Mouse (Mus musculus): ENCODE measurements around the gene Rab11fip3. TPM values are rescaled to one million over a fixed set of nuclear protein-coding genes. Genes with fewer than 3 reads are reported as not detected.

Gene Rab11fip3
- polyA plus RNA-seq, 1 experiment = 19.7 TPM

DNA sequence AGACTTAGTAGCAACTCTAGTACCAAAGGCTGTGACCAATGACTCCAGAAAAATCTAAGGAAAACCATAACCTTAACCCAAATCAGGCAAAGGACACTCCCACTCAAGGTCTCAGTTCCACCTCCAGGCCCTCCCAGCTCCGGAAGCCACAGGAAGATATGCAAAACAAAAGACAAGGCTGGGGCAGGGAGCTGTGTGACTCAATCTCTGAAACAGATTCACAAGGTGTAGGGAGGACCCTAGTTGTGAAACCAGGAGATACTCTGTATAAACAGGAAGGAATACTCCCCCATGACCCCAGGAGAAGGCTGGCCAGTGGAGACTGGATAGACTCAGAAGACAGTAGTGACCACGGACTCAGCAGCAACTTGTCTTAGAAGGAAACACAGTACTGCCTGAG, 61.7 kb downstream of the Rab11fip3 start:
- Histone ChIP-seq H3ac (ENCODE audit: control insufficient read depth, insufficient read length) (no peak overlapping the region), H3K27me3 (ENCODE audit: control insufficient read depth, insufficient read depth, insufficient read length) (no peaks in the 10 kb centered on the region), H3K4me3 (no peak overlapping the region), H3K4me2 (ENCODE audit: low read depth) (no peak overlapping the region), H3K36me3 (ENCODE audit: control insufficient read depth, insufficient read depth) (peaks cover 20% of the 10 kb centered on the region), H3K79me2 (ENCODE audit: control insufficient read depth, insufficient read depth) (no peaks in the 10 kb centered on the region)
- no peak for TF ChIP-seq USF1 (IDR thresholded peaks at IDR 0.05; ENCODE audit: low read depth)
- no peak for TF ChIP-seq POLR2A (IDR thresholded peaks at IDR 0.05; ENCODE audit: insufficient read length, low read depth)
- no peak for TF ChIP-seq MYOD1 (IDR thresholded peaks at IDR 0.05; ENCODE audit: control insufficient read depth in 1 of 3, insufficient read length in 2 of 3, low read depth in 2 of 3)
- TF ChIP-seq TCF3 (IDR thresholded peaks at IDR 0.05; ENCODE audit: insufficient read length, low read depth) = no peak
- TF ChIP-seq E2F4 (IDR thresholded peaks at IDR 0.05; ENCODE audit: insufficient read depth) = no peak
- TF ChIP-seq SRF (IDR thresholded peaks at IDR 0.05; ENCODE audit: control insufficient read depth, insufficient read length, low read depth) = no peak
- no peak for TF ChIP-seq MAX (IDR thresholded peaks at IDR 0.05; ENCODE audit: low read depth)
- no peak for TF ChIP-seq MYOG (IDR thresholded peaks at IDR 0.05; ENCODE audit: control insufficient read depth in 1 of 3, insufficient read depth in 1 of 3, insufficient read length in 2 of 3, low read depth in 2 of 3)
- TF ChIP-seq CEBPB (IDR thresholded peaks at IDR 0.05; ENCODE audit: insufficient read depth, poor library complexity, severe bottlenecking) = no peak
- no peak for TF ChIP-seq TCF12 (IDR thresholded peaks at IDR 0.05; ENCODE audit: insufficient read depth, poor library complexity, severe bottlenecking)
- TF ChIP-seq REST (IDR thresholded peaks at IDR 0.05; ENCODE audit: insufficient read depth, insufficient read length) = no peak
- no peak for TF ChIP-seq POLR2AphosphoS2 (IDR thresholded peaks at IDR 0.05; ENCODE audit: insufficient read length, low read depth)

DNA sequence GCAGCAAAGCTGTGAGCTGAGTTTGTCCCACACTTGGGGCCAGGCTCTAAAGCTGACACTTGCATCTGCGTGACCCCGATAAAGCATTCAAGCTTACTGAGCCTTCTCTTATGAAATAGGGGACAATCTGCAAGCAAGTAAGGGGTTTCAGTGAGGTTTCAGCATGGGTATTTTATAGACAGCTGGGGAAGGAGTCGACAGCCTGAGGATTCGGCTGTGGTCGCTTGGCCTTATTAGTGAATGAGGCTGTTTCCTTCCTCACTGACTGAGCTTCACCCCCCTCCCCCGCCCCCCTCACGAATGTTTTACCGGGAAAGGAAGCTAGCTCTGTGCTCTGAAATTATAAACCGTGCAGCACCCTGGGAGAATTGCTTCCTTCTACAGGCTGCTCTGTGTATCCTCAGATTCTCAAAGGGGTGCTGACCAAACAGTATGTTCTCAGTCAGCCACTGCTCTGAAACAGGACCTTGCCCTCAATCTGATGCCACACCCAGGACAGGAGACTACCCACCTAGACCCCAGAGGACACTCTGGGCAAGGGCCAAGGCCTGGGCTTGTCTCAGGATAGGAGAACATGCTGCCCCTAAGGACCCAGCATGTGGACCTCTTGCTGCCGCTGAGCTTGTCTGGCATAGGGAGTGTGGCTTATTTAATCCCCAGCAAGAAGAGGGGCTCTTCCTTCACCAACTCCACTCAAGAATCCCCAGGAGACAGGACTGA, 63.5 kb downstream of the Rab11fip3 start:
- H3K36me3 ChIP-seq (ENCODE audit: control insufficient read depth, insufficient read depth) = peaks cover 22% of the 10 kb centered on the region
- no peak overlapping the region for H3K4me3 ChIP-seq
- H3ac ChIP-seq (ENCODE audit: control insufficient read depth, insufficient read length) = no peak overlapping the region
- H3K4me2 ChIP-seq (ENCODE audit: low read depth) = no peak overlapping the region
- H3K79me2 ChIP-seq (ENCODE audit: control insufficient read depth, insufficient read depth) = no peaks in the 10 kb centered on the region
- TF ChIP-seq CEBPB (IDR thresholded peaks at IDR 0.05; ENCODE audit: insufficient read depth, poor library complexity, severe bottlenecking) = no peak
- no peak for TF ChIP-seq USF1 (IDR thresholded peaks at IDR 0.05; ENCODE audit: low read depth)
- TF ChIP-seq E2F4 (IDR thresholded peaks at IDR 0.05; ENCODE audit: insufficient read depth) = no peak
- TF ChIP-seq POLR2A (IDR thresholded peaks at IDR 0.05; ENCODE audit: insufficient read length, low read depth) = no peak
- no peak for TF ChIP-seq POLR2AphosphoS2 (IDR thresholded peaks at IDR 0.05; ENCODE audit: insufficient read length, low read depth)
- no peak for TF ChIP-seq REST (IDR thresholded peaks at IDR 0.05; ENCODE audit: insufficient read depth, insufficient read length)
- no peak for TF ChIP-seq MAX (IDR thresholded peaks at IDR 0.05; ENCODE audit: low read depth)
- TF ChIP-seq TCF3 (IDR thresholded peaks at IDR 0.05; ENCODE audit: insufficient read length, low read depth) = no peak
- TF ChIP-seq MYOG (IDR thresholded peaks at IDR 0.05; ENCODE audit: control insufficient read depth in 1 of 3, insufficient read depth in 1 of 3, insufficient read length in 2 of 3, low read depth in 2 of 3) = no peak
- H3K27me3 ChIP-seq (ENCODE audit: control insufficient read depth, insufficient read depth, insufficient read length) = no peaks in the 10 kb centered on the region

GRCm38 (mm10) chr17:26004711-26005110, 64.6 kb downstream of the Rab11fip3 start:
- H3K4me3 ChIP-seq = no peak overlapping the region
- TF ChIP-seq SRF (IDR thresholded peaks at IDR 0.05; ENCODE audit: control insufficient read depth, insufficient read length, low read depth) (no peak), TCF12 (IDR thresholded peaks at IDR 0.05; ENCODE audit: insufficient read depth, poor library complexity, severe bottlenecking) (no peak), REST (IDR thresholded peaks at IDR 0.05; ENCODE audit: insufficient read depth, insufficient read length) (no peak), POLR2AphosphoS2 (IDR thresholded peaks at IDR 0.05; ENCODE audit: insufficient read length, low read depth) (no peak), MYOD1 (IDR thresholded peaks at IDR 0.05; ENCODE audit: control insufficient read depth in 1 of 3, insufficient read length in 2 of 3, low read depth in 2 of 3) (no peak), MYOG (IDR thresholded peaks at IDR 0.05; ENCODE audit: control insufficient read depth in 1 of 3, insufficient read depth in 1 of 3, insufficient read length in 2 of 3, low read depth in 2 of 3) (no peak), E2F4 (IDR thresholded peaks at IDR 0.05; ENCODE audit: insufficient read depth) (no peak), CEBPB (IDR thresholded peaks at IDR 0.05; ENCODE audit: insufficient read depth, poor library complexity, severe bottlenecking) (no peak), POLR2A (IDR thresholded peaks at IDR 0.05; ENCODE audit: insufficient read length, low read depth) (no peak), MAX (IDR thresholded peaks at IDR 0.05; ENCODE audit: low read depth) (no peak), USF1 (IDR thresholded peaks at IDR 0.05; ENCODE audit: low read depth) (no peak), TCF3 (IDR thresholded peaks at IDR 0.05; ENCODE audit: insufficient read length, low read depth) (no peak)
- H3K36me3 ChIP-seq (ENCODE audit: control insufficient read depth, insufficient read depth) = peaks cover 22% of the 10 kb centered on the region
- H3K27me3 ChIP-seq (ENCODE audit: control insufficient read depth, insufficient read depth, insufficient read length) = no peaks in the 10 kb centered on the region
- no peaks in the 10 kb centered on the region for H3K79me2 ChIP-seq (ENCODE audit: control insufficient read depth, insufficient read depth)
- no peak overlapping the region for H3K4me2 ChIP-seq (ENCODE audit: low read depth)
- H3ac ChIP-seq (ENCODE audit: control insufficient read depth, insufficient read length) = no peak overlapping the region

GRCm38 (mm10) chr17:26003864-26004263, 65.5 kb downstream of the Rab11fip3 start:
- no peak overlapping the region for H3K4me2 ChIP-seq (ENCODE audit: low read depth)
- H3K27me3 ChIP-seq (ENCODE audit: control insufficient read depth, insufficient read depth, insufficient read length) = no peaks in the 10 kb centered on the region
- H3ac ChIP-seq (ENCODE audit: control insufficient read depth, insufficient read length) = no peak overlapping the region
- H3K79me2 ChIP-seq (ENCODE audit: control insufficient read depth, insufficient read depth) = no peaks in the 10 kb centered on the region
- peaks cover 19% of the 10 kb centered on the region for H3K36me3 ChIP-seq (ENCODE audit: control insufficient read depth, insufficient read depth)
- no peak for TF ChIP-seq USF1 (IDR thresholded peaks at IDR 0.05; ENCODE audit: low read depth)
- TF ChIP-seq MYOG (IDR thresholded peaks at IDR 0.05; ENCODE audit: control insufficient read depth in 1 of 3, insufficient read depth in 1 of 3, insufficient read length in 2 of 3, low read depth in 2 of 3) = no peak
- no peak for TF ChIP-seq E2F4 (IDR thresholded peaks at IDR 0.05; ENCODE audit: insufficient read depth)
- TF ChIP-seq SRF (IDR thresholded peaks at IDR 0.05; ENCODE audit: control insufficient read depth, insufficient read length, low read depth) = no peak
- no peak for TF ChIP-seq POLR2AphosphoS2 (IDR thresholded peaks at IDR 0.05; ENCODE audit: insufficient read length, low read depth)
- TF ChIP-seq TCF3 (IDR thresholded peaks at IDR 0.05; ENCODE audit: insufficient read length, low read depth) = no peak
- no peak for TF ChIP-seq CEBPB (IDR thresholded peaks at IDR 0.05; ENCODE audit: insufficient read depth, poor library complexity, severe bottlenecking)
- TF ChIP-seq TCF12 (IDR thresholded peaks at IDR 0.05; ENCODE audit: insufficient read depth, poor library complexity, severe bottlenecking) = no peak
- TF ChIP-seq MAX (IDR thresholded peaks at IDR 0.05; ENCODE audit: low read depth) = no peak
- TF ChIP-seq MYOD1 (IDR thresholded peaks at IDR 0.05; ENCODE audit: control insufficient read depth in 1 of 3, insufficient read length in 2 of 3, low read depth in 2 of 3) = no peak
- no peak for TF ChIP-seq POLR2A (IDR thresholded peaks at IDR 0.05; ENCODE audit: insufficient read length, low read depth)
- TF ChIP-seq REST (IDR thresholded peaks at IDR 0.05; ENCODE audit: insufficient read depth, insufficient read length) = no peak
- H3K4me3 ChIP-seq = no peak overlapping the region

Measured in myocyte (in vitro differentiated cells).